Mouse (Mus musculus) C2C12 (cell line): Measurements from ENCODE around the gene Ankrd63.

Experiments used
- CEBPB ChIP-seq: IDR thresholded peaks from one replicate; pipeline ENCODE4 v1.6.1; 2011; ENCODE audit warnings: low read depth, mild to moderate bottlenecking, control low read depth, moderate library complexity
- CTCF ChIP-seq: IDR thresholded peaks from one replicate; pipeline ENCODE4 v1.5.1; 2011; ENCODE audit not compliant: control insufficient read depth, insufficient read depth, insufficient read length
- FOSL1 ChIP-seq: IDR thresholded peaks from one replicate; pipeline ENCODE4 v1.8.0; 2011; ENCODE audit warnings: mild to moderate bottlenecking, low read length; ENCODE audit not compliant: poor library complexity, insufficient read depth, severe bottlenecking
- MAX ChIP-seq: IDR thresholded peaks from one replicate; pipeline ENCODE4 v1.6.1; 2011; ENCODE audit warnings: mild to moderate bottlenecking, control low read depth
- MYOD1 ChIP-seq: IDR thresholded peaks from one replicate; pipeline ENCODE4 v1.6.1; 2011; ENCODE audit warnings: low read depth; ENCODE audit not compliant: control insufficient read depth, insufficient read length
- USF1 ChIP-seq: IDR thresholded peaks from one replicate; pipeline ENCODE4 v1.6.1; 2011; ENCODE audit warnings: low read depth, mild to moderate bottlenecking, control low read depth, moderate library complexity

GRCm38 (mm10) chr2:118713631-118714030, 9.9 kb upstream of the Ankrd63 start:
- TF ChIP-seq CEBPB, result no peak
- no peak for TF ChIP-seq CTCF
- no peak for TF ChIP-seq MAX
- TF ChIP-seq MYOD1, result no peak
- no peak for TF ChIP-seq USF1
- TF ChIP-seq FOSL1, result no peak
